Comparison of ENCODE assay signal across 29 mouse cellular contexts in the genomic region with DNA sequence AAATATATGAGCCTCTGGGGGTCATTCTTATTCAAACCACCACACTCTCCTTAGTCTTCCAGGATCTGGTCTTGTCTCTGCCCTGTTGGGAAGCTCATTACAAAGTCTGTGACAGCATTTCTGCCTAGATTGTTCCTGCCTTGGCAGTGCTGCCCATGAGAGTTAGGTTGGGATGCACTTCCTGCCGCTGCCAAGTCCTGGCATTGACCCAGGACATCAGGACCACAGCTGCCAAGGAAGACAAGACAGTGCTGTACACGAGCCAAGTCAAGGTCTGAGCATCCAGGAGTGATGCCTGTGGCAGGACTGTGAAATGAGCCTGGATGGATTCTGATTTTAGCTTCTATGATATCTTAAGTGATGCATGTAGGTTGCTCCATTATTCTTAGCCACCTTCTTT.
DNase-seq lines count a peak whose midpoint lies in the region; ATAC-seq lines count a peak whose summit lies in the region.
"Had no signal": no experiment of that assay in that cellular context is flagged by ENCODE, and none has a peak within 500 bp of the region (broad histone marks: within the 10 kb centered on the region; RNA-seq: fewer than 3 reads in every experiment).

No protein-coding gene starts in this region.

- H3K9me3 ChIP-seq in midbrain, embryonic 14.5 days (ENCODE audit: control insufficient read depth, low read length): no peaks in the 10 kb centered on the region
- no peaks in the 10 kb centered on the region for H3K9me3 ChIP-seq in midbrain, embryonic 16.5 days (replicated peaks; ENCODE audit: control insufficient read depth, low read length, poor library complexity, severe bottlenecking)
- H3K9me3 ChIP-seq: embryonic facial prominence, embryonic 12.5 days; embryonic facial prominence, embryonic 15.5 days; G1E; heart, embryonic 15.5 days; hindbrain, embryonic 15.5 days had no signal

- H3K27me3 ChIP-seq in midbrain, embryonic 14.5 days (ENCODE audit: control insufficient read depth, insufficient read depth, low read length): no peaks in the 10 kb centered on the region
- H3K27me3 ChIP-seq in midbrain, embryonic 16.5 days (ENCODE audit: control insufficient read depth, insufficient read depth, low read depth, low read length): no peaks in the 10 kb centered on the region
- H3K27me3 ChIP-seq: CH12.LX; embryonic facial prominence, embryonic 12.5 days; embryonic facial prominence, embryonic 15.5 days; heart, embryonic 12.5 days; heart, embryonic 15.5 days; hindbrain, embryonic 12.5 days; hindbrain, embryonic 15.5 days; Patski had no signal

- no peak overlapping the region for H3K4me3 ChIP-seq in midbrain, embryonic 14.5 days (replicated peaks; ENCODE audit: low read depth, low read length)
- no peak overlapping the region for H3K4me3 ChIP-seq in midbrain, embryonic 16.5 days (ENCODE audit: low read depth, low read length)
- H3K4me3 ChIP-seq: embryonic facial prominence, embryonic 12.5 days; embryonic facial prominence, embryonic 15.5 days; gastrocnemius, adult 2 months; heart, embryonic 12.5 days; heart, embryonic 15.5 days; hindbrain, embryonic 12.5 days; hindbrain, embryonic 15.5 days had no signal

- peak; percentile 52 for DNase-seq in heart, adult 11 months
- DNase-seq in heart, postnatal 10 days: no peak
- DNase-seq in left cerebral cortex, postnatal 4 days: peak; percentile 50
- no peak for DNase-seq in left cerebral cortex, postnatal 25 days (ENCODE audit: low spot score in 2 of 2)
- DNase-seq in midbrain, embryonic 14.5 days: peak; percentile 34
- DNase-seq in right cerebral cortex, adult 18-20 months: no peak
- DNase-seq: adrenal gland, adult 2 months; adrenal gland, postnatal 14 days; B cell, adult 2 months; cerebellum, adult 11-12 months; cerebellum, adult 8-10 months; cerebellum, postnatal 25 days; forebrain, postnatal 0 days; gastrocnemius, adult 2 months; gastrocnemius, postnatal 14 days; heart, adult 18-20 months; heart, postnatal 14 days; heart, postnatal 4 days had no signal

- H3K4me1 ChIP-seq in midbrain, embryonic 14.5 days (ENCODE audit: control insufficient read depth, insufficient read depth, low read length): no peaks in the 10 kb centered on the region
- H3K4me1 ChIP-seq in midbrain, embryonic 16.5 days (ENCODE audit: control insufficient read depth, insufficient read depth, low read length): no peaks in the 10 kb centered on the region
- H3K4me1 ChIP-seq: embryonic facial prominence, embryonic 12.5 days; embryonic facial prominence, embryonic 15.5 days; heart, embryonic 12.5 days; heart, embryonic 15.5 days; hindbrain, embryonic 12.5 days; hindbrain, embryonic 15.5 days had no signal

- H3K9ac ChIP-seq in midbrain, embryonic 14.5 days (replicated peaks; ENCODE audit: low read length): no peak overlapping the region
- no peak overlapping the region for H3K9ac ChIP-seq in midbrain, embryonic 16.5 days (ENCODE audit: low read depth, low read length)
- H3K9ac ChIP-seq: embryonic facial prominence, embryonic 12.5 days; embryonic facial prominence, embryonic 15.5 days; forebrain, postnatal 0 days; heart, embryonic 12.5 days; heart, embryonic 15.5 days; hindbrain, embryonic 12.5 days; hindbrain, embryonic 15.5 days had no signal

- no peak overlapping the region for H3K27ac ChIP-seq in midbrain, embryonic 14.5 days (replicated peaks; ENCODE audit: low read depth, low read length)
- no peak overlapping the region for H3K27ac ChIP-seq in midbrain, embryonic 16.5 days (ENCODE audit: low read length)
- H3K27ac ChIP-seq: embryonic facial prominence, embryonic 12.5 days; embryonic facial prominence, embryonic 15.5 days; gastrocnemius, adult 2 months; heart, embryonic 15.5 days; hindbrain, embryonic 12.5 days; hindbrain, embryonic 15.5 days had no signal

- WGBS in midbrain, embryonic 14.5 days: 71% methylated on average over 2 of the region's 2 CpGs
- WGBS in midbrain, embryonic 16.5 days: 72% methylated on average over 2 of the region's 2 CpGs

- ATAC-seq in midbrain, embryonic 14.5 days (ENCODE audit: low FRiP score, low TSS enrichment): no peak
- ATAC-seq in midbrain, embryonic 16.5 days: no peak
- ATAC-seq: forebrain, embryonic 14.5 days; forebrain, postnatal 0 days; Patski had no signal

- no peaks in the 10 kb centered on the region for H3K36me3 ChIP-seq in midbrain, embryonic 14.5 days (ENCODE audit: control insufficient read depth, insufficient read depth, low read length)
- no peaks in the 10 kb centered on the region for H3K36me3 ChIP-seq in midbrain, embryonic 16.5 days (ENCODE audit: control insufficient read depth, insufficient read depth, low read length)
- H3K36me3 ChIP-seq: embryonic facial prominence, embryonic 12.5 days; embryonic facial prominence, embryonic 15.5 days; G1E; heart, embryonic 15.5 days; hindbrain, embryonic 12.5 days; hindbrain, embryonic 15.5 days had no signal

- intact Hi-C loops in heart, postnatal 10 days (cut with DNase I): no loop called here
- intact Hi-C loops in left cerebral cortex, postnatal 4 days (cut with DNase I): no loop called here
- intact Hi-C loops in left cerebral cortex, postnatal 25 days (cut with DNase I): no loop called here

- H3K4me2 ChIP-seq in midbrain, embryonic 14.5 days (ENCODE audit: low read length): no peak overlapping the region
- no peak overlapping the region for H3K4me2 ChIP-seq in midbrain, embryonic 16.5 days (ENCODE audit: low read length)
- H3K4me2 ChIP-seq: embryonic facial prominence, embryonic 12.5 days; embryonic facial prominence, embryonic 15.5 days; heart, embryonic 12.5 days; heart, embryonic 15.5 days; hindbrain, embryonic 12.5 days; hindbrain, embryonic 15.5 days had no signal

Comparison
In these comparisons a context has a peak if more than half of its experiments do, and no peak if none do; other contexts are left out.
1. DNase-seq: peak in heart, adult 11 months (single experiment), left cerebral cortex, postnatal 4 days (single experiment) and midbrain, embryonic 14.5 days (single experiment); none in heart, postnatal 10 days (0 of 2), left cerebral cortex, postnatal 25 days (0 of 2) and right cerebral cortex, adult 18-20 months (single experiment).